Mouse (Mus musculus): ENCODE results near the gene Smap1.
"Not testable (repeated sequence)": the region's sequence is repeated elsewhere in the genome, so short reads cannot be mapped to it uniquely, and the experiment has no call there.

Smap1 gene

GRCm38 (mm10) chr1:23921711-23922529 is at the start of gene Smap1:
Gene Smap1, minus strand, starts transcription at chr1:23922317.
- peak; percentile 43 to 60 for DNase-seq (ENCODE audit: low spot score in 2 of 2)

- not testable (repeated sequence) for DNase-seq (ENCODE audit: low spot score in 2 of 2)
Observed at GRCm38 (mm10) chr1:23971159-23971558, 49.0 kb upstream of the Smap1 start.

- no peak for DNase-seq (ENCODE audit: low spot score in 2 of 2)
Observed at GRCm38 (mm10) chr1:23968027-23968725, 46.1 kb upstream of the Smap1 start.

GRCm38 (mm10) chr1:23966226-23966625 is 44.1 kb upstream of the Smap1 start:
- DNase-seq (ENCODE audit: low spot score in 2 of 2): no peak

- no peak for DNase-seq (ENCODE audit: low spot score in 2 of 2)
Observed at GRCm38 (mm10) chr1:23959415-23959732, 37.3 kb upstream of the Smap1 start.

GRCm38 (mm10) chr1:23958668-23959414 is 36.7 kb upstream of the Smap1 start:
- DNase-seq (ENCODE audit: low spot score in 2 of 2): no peak

GRCm38 (mm10) chr1:23958101-23958500 is 36.0 kb upstream of the Smap1 start:
- no peak for DNase-seq (ENCODE audit: low spot score in 2 of 2)

GRCm38 (mm10) chr1:23955539-23955938 is 33.4 kb upstream of the Smap1 start:
- DNase-seq (ENCODE audit: low spot score in 2 of 2): no peak

- peak; percentile 15 to 20 for DNase-seq (ENCODE audit: low spot score in 2 of 2)
Observed at GRCm38 (mm10) chr1:23953921-23954320, 31.8 kb upstream of the Smap1 start.

GRCm38 (mm10) chr1:23948778-23949699 is 26.9 kb upstream of the Smap1 start:
- DNase-seq (ENCODE audit: low spot score in 2 of 2): no peak

GRCm38 (mm10) chr1:23948290-23948689 is 26.2 kb upstream of the Smap1 start:
- no peak for DNase-seq (ENCODE audit: low spot score in 2 of 2)

- no peak for DNase-seq (ENCODE audit: low spot score in 2 of 2)
Observed at GRCm38 (mm10) chr1:23944076-23944475, 22.0 kb upstream of the Smap1 start.

- DNase-seq (ENCODE audit: low spot score in 2 of 2): no peak
Observed at GRCm38 (mm10) chr1:23943146-23943940, 21.2 kb upstream of the Smap1 start.

GRCm38 (mm10) chr1:23935408-23935762 is 13.3 kb upstream of the Smap1 start:
- DNase-seq (ENCODE audit: low spot score in 2 of 2): no peak

- peak; percentile 19 to 34 for DNase-seq (ENCODE audit: low spot score in 2 of 2)
Observed at GRCm38 (mm10) chr1:23934669-23935407, 12.7 kb upstream of the Smap1 start.

- no peak for DNase-seq (ENCODE audit: low spot score in 2 of 2)
Observed at GRCm38 (mm10) chr1:23929410-23929809, 7.3 kb upstream of the Smap1 start.

GRCm38 (mm10) chr1:23928371-23928770 is 6.3 kb upstream of the Smap1 start:
- DNase-seq (ENCODE audit: low spot score in 2 of 2): no peak

- no peak for DNase-seq (ENCODE audit: low spot score in 2 of 2)
Observed at GRCm38 (mm10) chr1:23923779-23924708, 1.9 kb upstream of the Smap1 start.

GRCm38 (mm10) chr1:23922530-23922884 is 390 bp upstream of the Smap1 start:
- DNase-seq (ENCODE audit: low spot score in 2 of 2): no peak
